Mouse (Mus musculus) stomach, embryonic 14.5 days (tissue): ENCODE data around the gene Pigs. TPM values are rescaled to one million over a fixed set of nuclear protein-coding genes. Genes with fewer than 3 reads are reported as not detected.

Source experiments
- ATAC-seq: fragments of 200-750 bp; cut with Nextera tagmentation; 2 replicates; pipeline ENCODE4 v1.8.0; 2017; ENCODE audit warnings: low read depth, moderate TSS enrichment; ENCODE audit not compliant: insufficient number of reproducible peaks, insufficient read depth, low FRiP score
- H3K27ac ChIP-seq: fragments of 300-500 bp; sonication (generic); 2 replicates; pipeline ENCODE4 v1.5.1; 2014; ENCODE audit warnings: mild to moderate bottlenecking, low read length, moderate library complexity, mixed read lengths
- H3K27me3 ChIP-seq: fragments of 300-500 bp; sonication (generic); 2 replicates; pipeline ENCODE4 v1.6.1; 2014; ENCODE audit warnings: low read length, control low read depth, mixed read lengths; ENCODE audit not compliant: control insufficient read depth, insufficient read depth
- H3K36me3 ChIP-seq: fragments of 300-500 bp; sonication (generic); 2 replicates; pipeline ENCODE4 v1.6.1; 2014; ENCODE audit warnings: mild to moderate bottlenecking, control low read depth, low read length, moderate library complexity, mixed read lengths; ENCODE audit not compliant: control insufficient read depth, insufficient read depth
- H3K4me1 ChIP-seq: fragments of 300-500 bp; sonication (generic); 2 replicates; pipeline ENCODE4 v1.6.1; 2014; ENCODE audit warnings: low read length, control low read depth, mixed read lengths; ENCODE audit not compliant: control insufficient read depth, insufficient read depth
- H3K4me2 ChIP-seq: fragments of 300-500 bp; sonication (generic); replicated peaks from 2 replicates; pipeline ENCODE4 v1.6.1; 2014; ENCODE audit warnings: low read depth, low read length, control low read depth
- H3K4me3 ChIP-seq: fragments of 300-500 bp; sonication (generic); 2 replicates; pipeline ENCODE4 v1.5.1; 2014; ENCODE audit warnings: low read depth, low read length, control low read depth
- H3K9ac ChIP-seq: fragments of 300-500 bp; sonication (generic); replicated peaks from 2 replicates; pipeline ENCODE4 v1.6.1; 2014; ENCODE audit warnings: low read depth, mild to moderate bottlenecking, control low read depth, low read length, moderate library complexity, mixed read lengths
- H3K9me3 ChIP-seq: fragments of 300-500 bp; sonication (generic); 2 replicates; pipeline ENCODE4 v1.6.1; 2016; ENCODE audit warnings: low read depth, low read length, control low read depth; ENCODE audit not compliant: control insufficient read depth
- whole genome bisulfite sequencing: fragments of 180-500 bp; shearing (Covaris S2); extraction: QIAGEN DNeasy Blood & Tissue Kit; methylation state at CpG from one replicate; pipeline ENCODE4 v1.1.7; 2014; 5-methylcytosine and 5-hydroxymethylcytosine counted together
- polyA plus RNA-seq: library from polyadenylated mRNA; unstranded; fragments of >200 nt; fragmentation: Nextera tagmentation; extraction: Ambion mirVana; gene quantifications from 2 replicates; pipeline ENCODE4 v1.2.1, GENCODE M21; 2014

The Pigs gene
- polyA plus RNA-seq, 1 experiment from 2014 or later: 67.7 TPM

DNA sequence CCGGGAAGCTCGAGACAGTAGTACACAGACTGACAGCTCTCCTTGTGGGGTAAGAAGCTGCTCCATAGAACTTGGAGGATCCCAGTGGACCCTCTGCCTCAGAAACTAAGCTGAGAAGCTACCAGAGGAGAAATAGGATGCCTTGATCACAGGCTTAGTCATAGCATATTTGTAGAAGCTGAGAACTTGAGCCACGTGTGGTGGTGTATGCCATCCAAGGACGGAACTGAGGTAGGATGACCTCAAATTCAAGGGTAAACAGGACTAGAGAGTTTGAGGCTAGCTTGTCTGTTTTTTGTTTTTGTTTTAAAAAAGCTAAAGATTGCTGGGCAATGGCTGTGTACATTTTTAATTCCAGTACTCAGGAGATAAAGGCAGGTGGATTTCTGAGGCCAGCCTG lies 22.9 kb upstream of the Pigs start:
- Histone ChIP-seq H3K9ac (no peak overlapping the region), H3K9me3 (no peaks in the 10 kb centered on the region), H3K27me3 (no peaks in the 10 kb centered on the region), H3K27ac (no peak overlapping the region), H3K4me1 (peaks cover 4% of the 10 kb centered on the region; the same call in 1 of the 2 replicates), H3K4me3 (no peak overlapping the region), H3K36me3 (peaks cover 54% of the 10 kb centered on the region), H3K4me2 (no peak overlapping the region)
- 92% methylated on average over 4 of the region's 4 CpGs for WGBS
- ATAC-seq: no peak

DNA sequence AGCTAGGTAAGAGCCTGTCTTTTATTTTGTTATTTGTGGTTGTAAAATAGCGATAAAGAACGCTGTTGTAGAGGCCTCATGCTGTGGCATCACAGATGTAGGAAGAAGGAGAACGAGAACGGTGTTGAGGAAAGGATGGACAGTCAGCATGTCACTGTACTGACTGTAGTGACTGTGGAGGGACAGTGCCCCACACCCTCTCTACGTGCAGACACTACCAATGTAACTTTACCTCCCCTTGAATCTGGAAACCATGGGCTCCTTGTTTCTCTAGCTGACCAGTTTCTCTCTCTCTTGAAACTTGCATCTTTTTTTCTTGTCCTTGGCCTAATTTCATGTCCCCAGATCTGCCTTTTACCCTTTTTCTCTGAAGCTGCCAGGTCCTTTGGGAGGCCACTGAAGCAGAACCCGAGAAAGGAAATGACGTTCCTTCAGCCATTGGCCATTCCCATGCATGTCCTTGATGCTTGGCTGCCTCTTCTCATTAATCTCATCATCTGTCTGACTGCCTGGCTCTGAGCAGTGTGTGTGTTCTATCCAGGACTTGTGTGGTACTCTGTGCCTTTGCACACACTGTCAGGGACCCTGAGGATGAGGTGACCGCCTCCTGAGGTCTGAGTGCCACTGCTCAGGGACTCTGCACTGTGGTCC lies 17.2 kb upstream of the Pigs start:
- ATAC-seq: no peak
- Histone ChIP-seq H3K4me2 (no peak overlapping the region), H3K27me3 (no peaks in the 10 kb centered on the region), H3K36me3 (peaks cover 60% of the 10 kb centered on the region), H3K9me3 (no peaks in the 10 kb centered on the region), H3K4me3 (no peak overlapping the region), H3K27ac (no peak overlapping the region), H3K9ac (no peak overlapping the region), H3K4me1 (no peaks in the 10 kb centered on the region)
- 95% methylated on average over 8 of the region's 8 CpGs for WGBS

DNA sequence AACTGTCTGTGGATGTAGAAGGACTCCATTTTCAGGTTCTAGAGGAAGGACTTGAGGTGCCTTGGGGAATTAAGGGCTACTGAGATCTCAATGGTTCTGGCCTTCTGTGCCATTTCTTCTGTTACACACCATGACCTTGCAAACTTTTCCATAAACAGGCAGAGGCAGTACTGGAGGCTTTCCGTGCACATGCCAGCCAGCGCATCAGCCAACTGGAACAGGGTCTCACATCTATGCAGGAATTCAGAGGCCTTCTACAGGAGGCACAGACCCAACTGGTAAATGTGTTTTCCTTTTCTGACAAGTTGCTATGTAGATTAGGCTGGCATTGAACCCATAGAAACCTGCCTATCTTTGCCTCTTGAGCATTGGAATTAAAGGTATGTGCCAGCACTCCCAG lies 14.6 kb upstream of the Pigs start:
- Histone ChIP-seq H3K27ac (no peak overlapping the region), H3K27me3 (no peaks in the 10 kb centered on the region), H3K9ac (no peak overlapping the region), H3K9me3 (no peaks in the 10 kb centered on the region), H3K4me3 (no peak overlapping the region), H3K4me2 (no peak overlapping the region), H3K4me1 (no peaks in the 10 kb centered on the region), H3K36me3 (peaks cover 71% of the 10 kb centered on the region)
- WGBS: 92% methylated on average over 2 of the region's 2 CpGs
- ATAC-seq: no peak

DNA sequence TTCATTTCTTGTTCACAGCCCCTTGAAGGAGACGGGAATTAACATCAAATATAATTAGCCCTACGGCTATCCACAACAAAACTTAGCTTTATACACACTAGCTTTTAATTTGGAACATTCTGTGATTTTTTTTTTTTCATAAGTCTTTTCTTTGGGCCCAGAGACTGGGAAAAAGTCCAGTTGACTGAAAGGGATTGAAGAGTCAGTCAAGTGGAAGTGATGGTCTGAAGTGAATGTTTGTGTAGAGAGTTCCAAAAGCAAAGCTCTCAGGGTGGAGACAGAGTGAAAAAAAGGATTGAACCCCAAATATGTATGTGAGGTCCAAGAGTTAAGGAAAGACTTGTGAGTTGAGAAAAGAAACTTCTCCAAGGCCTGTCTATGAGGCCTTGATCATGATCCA lies 9.8 kb upstream of the Pigs start:
- H3K4me3 ChIP-seq: no peak overlapping the region
- 0 out of 2 replicates have a peak, but pooled peaks cover 6% of the 10 kb centered on the region for H3K4me1 ChIP-seq
- no peak overlapping the region for H3K27ac ChIP-seq
- WGBS: 91% methylated on average over 2 of the region's 2 CpGs
- no peaks in the 10 kb centered on the region for H3K9me3 ChIP-seq
- ATAC-seq: no peak
- H3K9ac ChIP-seq: no peak overlapping the region
- H3K27me3 ChIP-seq: no peaks in the 10 kb centered on the region
- H3K4me2 ChIP-seq: no peak overlapping the region
- peaks cover 72% of the 10 kb centered on the region for H3K36me3 ChIP-seq

DNA sequence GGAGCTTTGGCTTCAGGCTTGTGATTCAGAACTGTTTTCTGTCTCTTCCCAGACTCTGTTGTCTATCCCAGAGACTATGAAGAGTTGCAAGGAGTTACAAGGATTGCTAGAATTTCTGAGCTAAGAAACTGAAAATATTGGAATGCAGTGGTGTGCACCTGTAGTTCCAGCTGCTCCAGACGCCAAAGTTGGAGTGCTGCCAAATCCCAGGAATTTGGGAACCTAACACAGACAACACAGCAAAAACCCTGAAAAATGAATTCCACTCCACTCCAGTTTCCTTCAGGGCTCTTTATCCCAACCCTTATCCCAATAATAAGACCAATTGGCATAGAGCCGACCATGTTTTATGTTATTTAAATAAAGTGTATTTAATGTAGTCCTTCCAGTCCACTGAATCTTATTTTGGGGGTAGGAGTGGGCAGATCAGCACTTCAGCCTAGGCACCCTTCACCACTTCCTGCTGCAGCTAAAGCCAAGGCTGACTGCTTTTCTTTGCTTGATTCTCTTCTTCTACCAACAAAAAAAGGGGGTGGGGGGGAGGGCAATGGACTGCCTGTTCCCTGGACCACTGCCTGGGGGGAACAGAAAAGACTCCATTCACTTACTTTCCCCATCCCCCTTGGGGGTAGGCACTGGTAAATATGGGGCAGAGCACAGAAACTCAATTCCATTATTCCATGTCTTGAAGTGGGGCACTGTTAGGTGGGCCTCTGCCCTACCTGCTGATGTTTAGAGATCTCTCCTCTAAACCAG lies 6.0 kb upstream of the Pigs start:
- 40% methylated on average over 2 of the region's 2 CpGs for WGBS
- Histone ChIP-seq H3K9me3 (no peaks in the 10 kb centered on the region), H3K36me3 (peaks cover 39% of the 10 kb centered on the region), H3K9ac (no peak overlapping the region), H3K27ac (peak overlapping the region; percentile 63; the same call in 1 of the 2 replicates), H3K27me3 (no peaks in the 10 kb centered on the region), H3K4me2 (peak overlapping the region; percentile 22; the same call in 1 of the 2 replicates), H3K4me1 (0 out of 2 replicates have a peak, but pooled peaks cover 6% of the 10 kb centered on the region), H3K4me3 (no peak overlapping the region)
- ATAC-seq: peak; percentile 16; the same call in 1 of the 2 replicates

DNA sequence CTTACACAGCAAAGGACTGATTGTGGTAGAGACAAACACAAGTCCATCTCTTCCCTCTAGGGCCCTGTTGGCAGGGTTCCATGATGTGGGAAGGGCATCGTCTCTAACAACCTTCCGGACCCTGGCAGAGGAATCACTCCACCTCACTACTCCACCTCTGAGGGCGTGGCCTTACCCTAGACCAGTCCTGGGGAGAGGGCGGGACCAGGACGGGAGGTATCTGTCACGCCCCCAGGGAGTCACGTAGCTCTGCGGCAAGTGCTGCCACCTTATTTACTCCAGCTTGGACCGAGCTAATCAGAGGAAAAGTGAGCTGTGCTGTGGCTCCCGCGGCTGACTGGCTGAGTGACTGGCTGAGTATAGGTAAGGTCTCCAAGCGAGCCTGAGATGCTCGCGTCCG lies 5.4 kb upstream of the Pigs start, which contains the start of gene Aldoc:
Aldoc (plus strand) TSS at position 109 of the 400 bp plus-strand sequence.
- Histone ChIP-seq H3K36me3 (peaks cover 32% of the 10 kb centered on the region), H3K9me3 (no peaks in the 10 kb centered on the region), H3K27ac (peak within 1 kb of the TSS; percentile 63; the same call in 1 of the 2 replicates), H3K4me2 (peak within 1 kb of the TSS; percentile 22; the same call in 1 of the 2 replicates), H3K4me3 (peak within 1 kb of the TSS; percentile 5; the same call in 1 of the 2 replicates), H3K4me1 (0 out of 2 replicates have a peak, but pooled peaks cover 6% of the 10 kb centered on the region), H3K27me3 (no peaks in the 10 kb centered on the region), H3K9ac (no peak within 1 kb of the TSS)
- WGBS: 5% methylated on average over 15 of the region's 15 CpGs
- ATAC-seq: peak; percentile 97

DNA sequence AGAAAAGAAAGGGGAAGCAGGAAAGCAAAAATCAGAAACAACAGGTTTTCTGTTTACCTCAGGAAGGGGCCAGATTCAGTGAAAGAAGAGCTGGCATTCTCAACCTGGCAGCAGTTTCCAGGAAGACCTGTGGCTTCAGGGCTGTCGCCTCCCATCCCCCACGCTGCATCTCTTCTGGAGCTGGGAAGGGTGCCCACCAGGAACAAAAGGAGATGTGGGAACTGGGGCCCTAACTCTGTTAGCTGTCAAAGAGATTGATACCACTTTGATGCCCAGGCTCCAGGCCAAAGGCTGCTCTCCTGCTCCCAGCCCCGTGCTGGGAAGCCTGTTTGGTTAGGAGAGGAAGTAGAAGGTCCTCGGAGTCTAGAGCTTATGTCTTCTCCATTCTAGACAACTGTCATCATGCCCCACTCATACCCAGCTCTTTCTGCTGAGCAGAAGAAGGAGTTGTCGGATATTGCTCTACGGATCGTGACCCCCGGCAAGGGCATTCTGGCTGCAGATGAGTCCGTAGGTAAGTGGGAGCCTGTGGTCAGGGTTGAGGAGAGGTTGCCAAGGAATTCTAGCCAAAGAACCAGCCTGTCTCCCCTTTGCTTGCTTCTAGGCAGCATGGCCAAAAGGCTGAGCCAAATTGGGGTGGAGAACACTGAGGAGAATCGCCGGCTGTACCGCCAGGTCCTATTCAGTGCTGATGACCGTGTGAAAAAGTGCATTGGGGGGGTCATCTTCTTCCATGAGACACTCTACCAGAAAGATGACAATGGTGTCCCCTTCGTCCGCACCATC lies 4.0 kb upstream of the Pigs start:
- no peak overlapping the region for H3K4me2 ChIP-seq

DNA sequence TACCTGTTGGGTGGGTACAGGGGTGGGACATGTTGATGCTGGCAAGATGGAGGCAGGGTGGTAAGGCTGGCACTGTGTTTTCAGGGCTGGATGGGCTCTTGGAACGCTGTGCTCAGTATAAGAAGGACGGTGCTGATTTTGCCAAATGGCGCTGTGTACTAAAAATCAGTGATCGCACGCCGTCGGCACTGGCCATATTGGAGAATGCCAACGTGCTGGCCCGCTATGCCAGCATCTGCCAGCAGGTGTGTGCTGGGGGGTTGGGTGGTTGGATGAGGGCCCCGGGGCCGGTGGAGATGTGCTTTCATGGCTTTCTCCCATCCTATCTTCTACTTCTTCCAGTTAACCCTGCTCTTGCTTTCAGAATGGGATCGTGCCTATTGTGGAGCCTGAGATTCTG lies 3.2 kb upstream of the Pigs start:
- Histone ChIP-seq H3K36me3 (peaks cover 14% of the 10 kb centered on the region), H3K4me3 (no peak overlapping the region), H3K9ac (no peak overlapping the region), H3K4me2 (no peak overlapping the region), H3K27me3 (no peaks in the 10 kb centered on the region), H3K9me3 (no peaks in the 10 kb centered on the region), H3K4me1 (0 out of 2 replicates have a peak, but pooled peaks cover 6% of the 10 kb centered on the region), H3K27ac (no peak overlapping the region)
- ATAC-seq: no peak
- WGBS: 94% methylated on average over 12 of the region's 12 CpGs

More for the DNA sequence above, 4.0 kb upstream of the Pigs start:
- no peak overlapping the region for H3K27ac ChIP-seq
- H3K36me3 ChIP-seq: peaks cover 20% of the 10 kb centered on the region
- 0 out of 2 replicates have a peak, but pooled peaks cover 6% of the 10 kb centered on the region for H3K4me1 ChIP-seq
- H3K4me3 ChIP-seq: no peak overlapping the region
- no peak overlapping the region for H3K9ac ChIP-seq
- no peaks in the 10 kb centered on the region for H3K9me3 ChIP-seq
- WGBS: 82% methylated on average over 15 of the region's 15 CpGs
- no peak for ATAC-seq
- H3K27me3 ChIP-seq: no peaks in the 10 kb centered on the region
